Mouse (Mus musculus) naive thymus-derived CD4-positive, alpha-beta T cell, adult 2 months (primary cell): Measurements from ENCODE around the gene Mageb3.
"Not testable (repeated sequence)": the region's sequence is repeated elsewhere in the genome, so short reads cannot be mapped to it uniquely, and the experiment has no call there.

Experiments
- DNase-seq: peaks from one replicate; pipeline ENCODE4 v3.0.0-alpha.2; 2011; ENCODE audit warnings: low read depth

Gene Mageb3

DNA sequence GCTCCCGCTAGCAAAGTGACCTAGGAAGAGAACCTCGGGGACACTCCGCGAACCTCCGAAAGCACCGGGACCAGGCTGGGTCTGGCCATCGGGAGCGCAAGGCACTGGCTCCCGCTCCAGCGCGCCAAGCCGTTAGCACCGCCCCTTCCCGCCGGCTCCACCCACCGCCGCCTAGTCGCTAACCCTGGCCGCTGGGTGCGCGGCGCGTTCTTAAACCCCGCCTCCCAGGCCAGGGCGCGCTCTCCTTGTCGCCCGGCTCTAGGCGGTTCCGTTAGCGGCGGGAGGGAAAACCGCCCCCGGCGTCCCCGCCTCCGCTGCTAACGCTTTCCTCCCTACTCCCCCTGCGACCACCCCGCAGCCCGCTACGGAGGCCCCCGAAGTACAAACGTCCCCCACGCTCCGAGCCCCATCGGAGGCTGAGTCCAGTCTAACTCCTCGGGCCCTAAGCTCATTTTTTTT, at the start of gene Mageb3, which contains the start of gene Ctdspl2:
Mageb3 (minus strand) TSS at position 328 of the 459 bp plus-strand sequence.
Ctdspl2 (plus strand) TSS at position 237 of the 459 bp plus-strand sequence.
- DNase-seq: peak; percentile 95

DNA sequence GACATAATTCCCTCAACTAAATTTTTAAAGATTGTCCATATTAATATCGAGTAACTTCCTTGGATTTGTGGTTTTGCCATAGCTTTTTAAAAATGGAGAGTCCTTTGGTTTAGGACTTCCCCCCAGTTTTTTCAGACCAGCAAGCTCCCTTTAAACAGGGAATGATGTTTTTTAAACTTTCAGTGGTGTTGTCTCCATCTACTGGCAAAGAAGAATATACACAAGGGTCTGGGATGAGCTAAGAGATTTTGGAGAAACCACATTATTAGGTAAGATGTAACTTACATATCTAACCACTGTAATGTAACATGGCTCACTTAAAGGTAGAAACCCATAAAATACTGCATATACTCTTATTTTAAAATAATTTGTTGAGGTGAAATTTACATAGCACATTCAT, 39.8 kb upstream of the Mageb3 start:
- peak; percentile 14 for DNase-seq

DNA sequence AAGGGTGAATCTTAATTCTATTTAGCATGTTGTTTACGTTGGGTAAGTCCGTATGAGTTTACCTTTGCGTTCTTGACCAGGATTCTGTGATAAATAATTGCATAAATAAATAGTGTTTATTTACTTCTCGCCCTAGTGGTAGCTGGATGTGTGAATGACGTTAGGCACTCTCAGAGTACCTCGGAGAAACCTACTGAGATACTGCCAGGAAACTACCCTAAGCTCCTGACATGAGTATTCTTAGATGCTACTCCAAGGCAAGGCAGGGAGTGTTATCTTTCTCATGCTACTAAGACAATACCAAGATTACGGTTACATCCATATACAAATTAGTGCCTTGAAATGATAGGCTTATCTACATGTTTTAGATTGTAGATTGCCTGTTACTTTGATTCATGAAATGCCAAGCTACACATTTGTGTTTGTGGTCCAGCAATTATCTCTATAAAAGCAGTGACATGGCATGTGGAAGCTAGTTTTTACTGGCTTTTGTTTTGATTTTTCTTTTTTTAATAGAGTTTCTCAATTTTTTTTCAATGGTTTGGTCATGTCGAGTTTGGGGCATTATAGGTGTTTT, 1.4 kb upstream of the Mageb3 start:
- peak; percentile 46 for DNase-seq

DNA sequence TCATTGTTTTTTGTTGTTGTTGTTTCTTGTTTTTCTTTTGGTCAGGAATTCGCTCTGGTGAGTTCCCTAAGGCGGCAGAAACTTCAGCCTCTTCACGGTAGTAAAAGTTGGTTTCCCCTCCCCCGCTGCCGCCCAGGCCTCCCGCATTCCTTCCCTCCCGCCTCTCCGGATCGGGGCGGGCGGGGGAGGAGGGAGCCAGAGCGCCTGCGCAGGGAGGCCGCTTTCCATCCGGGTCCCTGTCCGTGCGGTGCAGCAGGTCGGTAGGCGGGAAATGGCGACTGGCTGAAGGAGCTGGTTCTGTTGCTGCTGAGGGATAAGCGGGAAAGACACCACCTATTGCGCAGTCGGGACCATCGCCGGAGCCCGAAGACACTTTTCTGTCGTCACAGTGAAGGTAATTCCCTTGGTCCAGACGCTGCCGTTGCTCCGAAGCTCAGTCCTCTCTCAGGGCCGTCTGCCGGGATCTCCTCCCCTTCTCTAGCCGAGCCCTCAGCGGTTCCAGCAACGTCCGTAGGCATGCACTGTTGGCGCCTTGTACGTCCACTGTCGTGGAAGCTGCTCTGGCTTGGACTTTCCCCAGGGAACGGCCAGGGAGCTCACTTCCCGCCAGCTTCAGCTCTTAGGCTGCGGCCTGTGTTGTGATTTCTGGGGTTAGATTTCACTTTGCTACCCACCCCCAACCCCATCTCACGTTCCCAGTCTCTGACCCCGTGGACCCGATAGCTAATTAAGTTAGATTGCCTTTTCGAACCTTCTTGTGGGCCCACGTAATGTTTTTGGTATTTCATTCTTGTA, 529 bp upstream of the Mageb3 start:
- DNase-seq: peak; percentile 95

DNA sequence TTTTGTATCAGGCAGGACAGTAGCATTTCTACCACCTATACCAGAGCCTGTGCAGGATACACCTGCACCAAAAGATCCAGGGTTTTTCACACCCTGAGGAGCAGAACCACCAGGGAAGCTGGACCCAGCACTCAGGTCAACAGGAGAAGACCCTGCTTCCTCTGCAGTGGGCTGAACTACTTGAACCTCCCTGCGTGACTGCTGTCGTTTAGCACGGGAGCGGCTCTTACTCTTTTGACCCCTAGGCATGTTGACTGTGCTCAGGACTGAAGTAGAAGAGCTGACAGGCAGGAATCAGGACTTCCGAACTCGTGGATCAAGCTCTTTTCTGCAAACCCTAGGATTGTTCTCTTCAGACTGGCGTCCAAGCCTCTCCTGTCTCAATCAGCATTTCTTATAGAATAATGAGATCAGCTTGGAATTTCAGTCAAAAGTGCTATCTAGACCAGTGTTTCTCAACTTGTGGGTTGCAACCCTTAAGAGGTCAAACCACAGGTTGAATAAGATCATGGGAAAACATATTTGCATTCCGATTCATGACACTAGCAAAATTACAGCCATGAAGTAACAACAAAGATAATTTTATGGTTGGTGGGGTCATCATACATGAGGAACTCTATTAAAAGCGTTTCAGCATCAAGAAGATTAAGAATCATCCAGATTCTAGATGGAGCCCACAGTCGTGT, 778 bp downstream of the Mageb3 start:
- peak; percentile 15 for DNase-seq

DNA sequence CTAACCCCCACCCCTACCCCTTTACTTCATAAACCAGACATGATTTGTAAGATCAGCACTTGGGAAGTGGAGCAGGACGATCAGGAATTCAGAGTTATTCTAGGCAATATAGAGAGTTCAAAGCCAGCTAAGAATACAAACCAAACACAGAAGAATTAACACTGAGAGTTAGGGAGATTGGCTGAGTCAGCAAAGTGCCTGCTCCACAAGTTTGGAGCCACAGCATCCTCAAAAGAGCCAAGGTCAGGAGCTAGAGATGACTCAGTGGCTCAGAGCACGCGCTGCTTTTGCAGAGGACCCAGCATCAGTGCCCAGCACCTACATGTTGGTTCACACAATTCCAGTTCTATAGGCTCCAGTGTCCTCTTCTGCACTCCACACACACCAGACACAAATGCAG, 12.5 kb downstream of the Mageb3 start:
- no peak for DNase-seq

DNA sequence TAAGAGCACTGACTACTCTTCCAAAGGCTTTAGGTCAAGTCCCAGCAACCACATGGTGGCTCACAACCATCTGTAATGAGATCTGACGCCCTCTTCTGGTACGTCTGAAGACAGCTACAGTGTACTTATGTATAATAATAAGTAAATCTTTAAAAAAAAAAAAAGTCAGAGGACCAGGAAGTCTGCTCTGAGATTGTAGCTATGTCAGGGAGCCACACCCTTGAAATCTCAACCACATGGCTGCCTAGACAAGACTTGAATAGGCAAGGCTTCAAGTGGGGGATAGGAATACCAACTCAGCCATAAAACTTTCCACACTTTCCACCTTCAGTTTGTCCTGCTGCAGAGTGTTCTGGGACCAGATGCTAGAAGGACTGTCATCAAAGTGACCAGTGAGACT, 18.3 kb downstream of the Mageb3 start:
- DNase-seq: not testable (repeated sequence)

DNA sequence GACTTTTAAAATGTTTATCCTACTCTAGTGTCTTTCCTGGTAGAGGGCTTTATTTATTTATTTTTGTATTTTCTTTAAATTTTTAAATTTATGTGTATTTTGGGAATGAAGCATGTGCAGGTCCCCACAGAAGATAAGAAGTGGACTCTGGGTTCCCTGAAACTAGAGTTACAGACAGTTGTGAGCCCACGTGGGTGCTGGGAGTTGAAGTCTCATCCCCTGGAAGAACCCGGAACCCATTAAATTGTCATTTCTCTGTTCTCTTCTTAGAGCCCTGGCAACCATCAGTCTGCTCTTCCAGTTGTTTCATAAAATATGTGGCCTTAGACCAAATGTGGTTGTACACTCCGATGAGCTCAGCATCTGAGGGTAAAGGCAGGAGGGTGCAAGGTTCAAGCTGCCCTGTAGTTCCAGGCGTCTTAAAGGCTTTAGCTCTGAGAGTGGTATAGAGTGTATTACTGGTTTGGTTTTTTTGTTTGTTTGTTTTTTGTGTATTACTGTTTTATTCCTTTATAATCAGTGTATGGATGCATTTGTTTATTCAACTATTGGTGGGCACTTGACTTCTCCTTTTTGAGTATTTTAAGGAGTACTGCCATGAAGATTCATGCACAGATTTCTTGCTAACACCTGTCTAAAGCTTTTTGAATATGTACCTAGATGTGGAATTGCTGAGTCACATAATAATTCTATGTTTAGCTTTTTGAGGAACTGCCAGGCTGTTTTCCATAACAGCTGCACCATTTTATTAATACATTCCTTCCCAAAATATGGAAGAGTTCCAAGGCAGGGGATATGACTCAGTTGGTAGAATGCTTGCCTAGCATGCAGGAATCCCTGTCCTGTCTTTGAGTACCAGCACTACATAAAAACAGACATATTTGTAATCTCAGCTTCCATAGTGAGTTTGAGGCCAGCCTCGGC, 39.6 kb downstream of the Mageb3 start:
- no peak for DNase-seq

DNA sequence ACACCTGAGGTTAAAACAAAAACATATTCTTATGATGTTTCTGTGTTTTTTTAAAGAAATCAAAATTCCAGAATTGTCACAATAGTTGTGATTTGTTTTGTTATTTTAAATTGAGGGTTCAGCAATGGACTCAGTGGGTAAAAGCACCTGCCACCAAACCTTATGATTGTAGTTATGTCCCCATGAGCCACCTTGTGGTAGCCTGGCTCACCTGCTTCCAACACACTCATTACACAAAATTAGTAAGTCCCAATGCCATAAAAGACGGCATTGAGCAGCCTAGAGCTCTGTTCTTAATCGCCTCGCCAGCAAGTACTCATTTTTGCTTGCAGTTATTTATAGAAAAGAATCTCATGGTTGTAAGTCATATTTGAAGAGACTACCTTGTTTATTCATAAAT, 45.9 kb downstream of the Mageb3 start:
- DNase-seq: no peak
